Mouse (Mus musculus): ENCODE data around the gene Skida1. TPM values are rescaled to one million over a fixed set of nuclear protein-coding genes. Genes with fewer than 3 reads are reported as not detected.

Gene Skida1
- total RNA-seq, 1 experiment from 2014 or later = not detected

DNA sequence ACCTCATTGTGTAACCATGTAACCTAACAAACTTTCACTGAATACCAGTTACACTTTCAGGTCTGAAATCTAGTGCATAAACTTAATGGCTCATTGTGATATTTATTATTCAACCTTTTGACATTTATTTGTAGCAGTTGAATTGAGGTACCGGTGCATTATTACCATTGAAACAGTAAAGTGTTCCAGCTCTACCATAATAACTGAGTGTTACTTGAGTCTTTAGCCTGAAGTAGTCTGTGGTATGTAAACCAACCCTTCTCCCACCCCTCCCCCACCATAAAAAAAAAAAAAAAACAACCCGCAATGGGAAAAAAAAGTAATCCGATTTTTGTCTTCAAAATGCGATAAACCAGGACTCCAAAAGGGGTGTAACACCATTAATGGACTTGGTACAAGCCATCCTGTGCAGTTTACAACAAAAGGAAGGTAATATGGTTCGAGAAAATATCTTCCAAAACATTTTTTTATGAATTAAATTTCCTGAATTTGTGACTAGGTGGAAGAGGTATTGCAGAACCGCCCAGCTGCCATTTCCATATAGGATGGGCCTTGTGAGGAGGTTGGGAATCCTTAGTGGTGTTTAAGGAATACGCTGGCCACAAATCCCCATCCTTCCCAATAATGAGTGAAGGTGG, 3.6 kb downstream of the Skida1 start:
- ATAC-seq (replicated peaks; ENCODE audit: insufficient number of reproducible peaks, low FRiP score, low TSS enrichment, poor library complexity, severe bottlenecking) = no peak

DNA sequence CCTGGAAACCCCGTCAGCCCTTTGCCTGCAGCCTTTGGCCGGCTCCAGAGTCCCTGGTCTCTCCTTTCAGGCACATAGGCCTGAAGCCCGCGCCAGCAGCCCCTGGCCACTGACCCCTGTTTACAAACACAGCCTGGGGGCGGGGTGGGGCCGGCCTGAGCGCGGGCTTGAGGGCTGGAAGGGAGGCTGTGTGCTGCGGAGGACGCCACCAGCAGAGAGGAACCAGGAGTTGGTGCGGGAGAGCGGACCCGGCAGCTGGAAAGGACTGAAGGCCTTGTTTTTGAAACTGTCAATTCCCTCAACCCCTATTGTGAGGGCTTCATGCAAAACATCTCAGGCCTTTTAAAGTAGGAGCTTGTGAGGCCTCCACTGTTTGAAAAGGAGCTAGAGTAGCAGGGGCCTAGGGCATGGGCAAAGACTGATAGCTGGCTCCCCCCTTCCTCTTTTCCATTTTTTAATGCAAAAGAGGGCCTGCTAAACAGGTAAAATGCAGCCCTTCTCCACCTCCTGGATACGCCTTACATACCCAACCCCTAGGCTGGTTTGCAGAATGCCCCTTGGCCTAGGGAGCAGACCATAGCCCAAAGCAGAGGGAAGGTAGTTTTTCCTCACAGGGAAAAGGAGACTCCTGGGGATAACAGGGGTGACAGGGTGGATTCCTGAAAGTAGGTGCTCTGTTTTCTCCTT, 7.5 kb downstream of the Skida1 start:
- ATAC-seq (replicated peaks; ENCODE audit: insufficient number of reproducible peaks, low FRiP score, low TSS enrichment, poor library complexity, severe bottlenecking) = no peak

DNA sequence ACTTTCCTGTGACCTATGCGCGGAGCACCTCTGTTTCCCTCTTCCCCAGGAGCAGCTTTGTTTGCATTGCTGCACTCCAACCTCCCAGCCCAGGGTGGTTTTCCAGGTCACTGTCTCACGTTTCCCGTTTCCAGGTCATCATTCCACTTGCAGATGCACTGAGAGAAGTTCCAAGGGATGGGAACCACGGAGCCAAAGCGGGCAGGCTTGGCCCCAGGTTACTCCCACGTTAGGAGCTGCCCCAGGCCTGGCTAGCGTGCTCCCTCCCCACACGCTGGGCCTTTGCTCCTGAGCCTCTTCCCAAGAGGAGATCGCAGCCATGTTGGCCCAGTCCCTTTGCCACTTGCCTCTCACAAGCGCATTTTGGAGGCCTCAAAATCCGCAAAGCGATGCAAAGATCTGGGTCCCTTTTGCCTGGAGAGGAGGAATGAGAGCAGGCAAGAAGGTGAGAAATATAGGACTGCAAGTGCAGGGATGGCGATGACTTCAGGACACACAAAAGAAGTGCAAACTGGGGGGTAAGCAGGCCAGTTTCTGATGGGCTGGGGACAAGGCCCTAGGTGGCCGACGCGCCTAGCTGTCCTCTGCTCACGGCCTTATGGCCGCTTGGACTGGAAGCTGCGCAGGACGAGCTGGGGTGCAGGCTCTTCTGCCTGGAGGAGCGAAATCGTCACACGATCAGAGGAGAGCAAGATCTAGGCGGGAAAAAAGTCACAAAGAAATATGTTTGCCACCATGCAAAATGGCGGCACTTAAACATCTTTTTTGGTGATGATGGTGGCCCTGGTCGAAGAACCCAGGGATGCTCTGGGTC, 8.3 kb downstream of the Skida1 start:
- no peak for ATAC-seq (replicated peaks; ENCODE audit: insufficient number of reproducible peaks, low FRiP score, low TSS enrichment, poor library complexity, severe bottlenecking)

DNA sequence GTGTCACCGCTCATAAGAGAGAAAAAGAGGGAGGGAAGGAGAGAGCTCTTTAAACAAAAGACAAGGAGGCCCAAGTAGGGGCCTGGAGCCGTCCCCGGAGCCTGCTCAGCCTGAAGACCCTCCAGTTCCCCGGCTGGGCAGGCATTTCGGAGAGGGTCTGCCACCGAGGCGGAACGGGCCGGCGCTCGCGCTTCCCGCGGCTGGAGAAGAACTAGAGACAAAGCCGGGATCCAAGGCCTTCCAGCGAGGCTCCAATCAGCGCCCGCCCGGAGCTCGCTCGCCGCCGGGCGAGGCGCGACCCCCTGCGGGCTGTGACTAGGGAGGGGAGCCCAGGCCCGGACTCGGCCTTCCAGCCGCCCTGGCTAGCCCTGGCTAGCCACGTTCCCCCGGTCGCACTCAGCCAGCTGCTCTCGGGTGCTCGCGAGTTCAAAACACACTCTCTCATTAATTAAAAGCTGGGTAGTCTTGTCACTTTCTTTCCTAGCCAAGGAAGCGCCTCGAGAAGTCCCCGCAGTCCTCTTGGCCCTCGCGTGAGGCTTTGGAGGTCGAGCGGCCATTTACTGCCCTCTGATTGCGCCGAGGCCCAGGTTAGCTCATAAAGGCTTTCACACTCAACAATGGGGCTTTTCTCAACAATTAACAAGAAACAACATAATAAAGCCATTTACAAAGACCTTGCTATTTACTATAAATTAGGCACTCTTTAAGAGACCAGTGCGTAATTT, 9.1 kb downstream of the Skida1 start:
- no peak for ATAC-seq (replicated peaks; ENCODE audit: insufficient number of reproducible peaks, low FRiP score, low TSS enrichment, poor library complexity, severe bottlenecking)

DNA sequence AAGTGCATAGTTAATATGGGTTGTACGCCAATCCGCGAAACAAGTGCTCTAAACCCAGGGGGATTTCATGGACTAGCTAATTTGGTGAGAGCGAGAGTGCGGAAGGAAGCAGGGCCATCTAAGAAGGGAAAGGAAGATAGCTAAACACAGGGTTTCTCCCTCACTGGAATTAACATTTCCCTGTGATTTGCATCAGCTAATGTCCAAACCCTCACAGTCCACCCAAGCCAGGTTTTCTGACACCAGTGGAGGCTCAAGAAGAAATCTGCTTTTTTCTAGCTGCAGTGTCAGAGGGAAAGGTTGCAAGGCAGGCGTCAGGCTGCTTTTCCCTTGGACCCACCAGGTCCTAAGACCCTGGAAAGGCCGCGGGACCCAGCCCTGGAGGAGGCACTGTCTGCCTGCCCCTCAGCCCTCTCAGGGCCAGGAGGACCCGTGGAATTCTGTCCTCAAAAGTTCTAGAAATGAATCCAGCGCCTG, 9.9 kb downstream of the Skida1 start:
- ATAC-seq (replicated peaks; ENCODE audit: insufficient number of reproducible peaks, low FRiP score, low TSS enrichment, poor library complexity, severe bottlenecking) = no peak

DNA sequence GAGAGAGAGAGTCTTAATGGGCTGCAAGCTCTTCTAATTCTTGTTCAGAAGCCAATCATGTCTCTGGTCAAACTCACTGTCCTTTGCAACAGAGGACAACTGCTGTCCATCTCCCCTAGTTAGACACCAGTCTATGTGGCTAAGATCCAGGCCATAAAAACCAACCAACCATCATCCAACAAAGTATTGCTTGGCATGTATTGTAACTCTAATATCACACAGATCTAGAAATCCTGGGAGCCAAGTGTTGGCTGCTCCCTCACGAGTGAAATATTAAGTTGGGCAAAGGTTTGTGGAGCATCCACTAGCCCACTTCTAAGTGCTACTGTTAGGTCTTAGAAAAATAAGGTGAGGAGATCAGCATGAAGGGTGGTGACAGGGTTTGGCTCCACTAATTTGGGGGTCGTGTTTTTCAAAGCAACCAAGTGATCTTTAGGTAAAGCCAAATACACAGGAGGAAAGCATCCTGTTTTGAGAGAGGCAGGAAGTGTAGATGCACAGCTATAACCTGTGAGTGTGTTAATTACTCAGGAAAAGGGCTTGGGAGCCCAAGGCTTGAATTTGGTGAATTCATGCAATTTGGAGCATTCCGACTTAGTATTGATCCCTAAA, 10.6 kb downstream of the Skida1 start:
- no peak for ATAC-seq (replicated peaks; ENCODE audit: insufficient number of reproducible peaks, low FRiP score, low TSS enrichment, poor library complexity, severe bottlenecking)

DNA sequence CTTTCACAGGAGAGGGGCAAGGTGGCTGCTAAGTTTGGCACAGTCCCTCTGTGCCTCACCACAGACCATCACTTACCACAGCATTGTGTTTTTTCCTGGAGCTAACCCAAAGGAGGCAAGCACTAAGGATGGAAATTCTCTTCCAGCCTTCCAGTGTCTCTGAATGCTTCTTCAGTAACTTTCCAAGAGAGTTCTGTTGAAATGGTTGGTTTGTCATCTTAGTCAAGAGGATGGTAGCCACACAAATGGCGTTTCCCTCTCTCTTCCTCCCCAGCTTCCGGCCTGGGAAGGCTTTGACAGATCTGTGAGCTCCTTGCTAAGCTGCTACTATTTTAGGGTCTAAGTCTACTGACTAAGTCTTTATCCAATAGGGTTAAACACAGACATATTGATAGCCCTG, 11.4 kb downstream of the Skida1 start, which contains the start of gene A930004D18Rik:
A930004D18Rik (minus strand) TSS at position 247 of the 400 bp plus-strand sequence.
- ATAC-seq (replicated peaks; ENCODE audit: insufficient number of reproducible peaks, low FRiP score, low TSS enrichment, poor library complexity, severe bottlenecking) = no peak

DNA sequence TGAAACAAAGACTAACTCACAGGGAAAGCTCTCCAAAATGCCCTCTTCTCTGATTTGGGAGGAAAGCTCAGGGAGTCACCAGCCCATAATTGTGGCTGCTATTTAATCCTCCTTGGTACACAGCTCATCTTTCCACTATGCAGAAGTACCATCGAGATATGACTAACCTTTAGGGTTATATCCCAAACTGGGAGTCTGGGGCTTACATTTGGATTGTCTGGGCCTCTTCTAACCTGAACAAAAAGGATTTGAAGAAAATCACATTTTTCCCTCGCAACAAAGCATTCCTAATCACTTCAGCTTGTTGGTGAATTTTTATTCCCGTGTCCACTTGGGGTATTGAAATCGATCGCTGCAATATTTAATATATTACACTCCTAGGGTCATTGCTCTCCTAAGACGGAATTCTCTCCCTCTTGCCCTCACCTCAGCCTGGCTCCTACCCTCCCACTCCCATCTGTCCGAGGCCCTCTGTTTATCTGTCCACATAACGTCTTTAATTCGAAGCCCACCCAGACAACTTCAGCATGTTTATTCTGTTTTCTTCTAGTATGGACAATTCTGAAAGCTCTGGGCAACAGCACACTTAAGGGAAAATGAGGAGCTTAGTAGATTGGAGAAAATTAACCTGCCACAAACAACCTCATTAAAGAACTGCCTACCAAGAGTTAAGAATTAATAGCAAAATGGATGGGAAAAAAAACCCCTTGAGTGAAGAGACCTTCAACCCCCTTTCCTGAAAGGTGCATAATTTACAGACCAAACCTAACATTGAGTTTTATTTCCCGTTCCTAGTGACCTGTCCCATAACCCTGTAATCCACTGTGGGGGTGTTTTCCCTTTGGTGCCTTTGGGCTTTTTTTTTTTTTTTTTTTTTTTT, 14.2 kb downstream of the Skida1 start:
- ATAC-seq (replicated peaks; ENCODE audit: insufficient number of reproducible peaks, low FRiP score, low TSS enrichment, poor library complexity, severe bottlenecking) = no peak

DNA sequence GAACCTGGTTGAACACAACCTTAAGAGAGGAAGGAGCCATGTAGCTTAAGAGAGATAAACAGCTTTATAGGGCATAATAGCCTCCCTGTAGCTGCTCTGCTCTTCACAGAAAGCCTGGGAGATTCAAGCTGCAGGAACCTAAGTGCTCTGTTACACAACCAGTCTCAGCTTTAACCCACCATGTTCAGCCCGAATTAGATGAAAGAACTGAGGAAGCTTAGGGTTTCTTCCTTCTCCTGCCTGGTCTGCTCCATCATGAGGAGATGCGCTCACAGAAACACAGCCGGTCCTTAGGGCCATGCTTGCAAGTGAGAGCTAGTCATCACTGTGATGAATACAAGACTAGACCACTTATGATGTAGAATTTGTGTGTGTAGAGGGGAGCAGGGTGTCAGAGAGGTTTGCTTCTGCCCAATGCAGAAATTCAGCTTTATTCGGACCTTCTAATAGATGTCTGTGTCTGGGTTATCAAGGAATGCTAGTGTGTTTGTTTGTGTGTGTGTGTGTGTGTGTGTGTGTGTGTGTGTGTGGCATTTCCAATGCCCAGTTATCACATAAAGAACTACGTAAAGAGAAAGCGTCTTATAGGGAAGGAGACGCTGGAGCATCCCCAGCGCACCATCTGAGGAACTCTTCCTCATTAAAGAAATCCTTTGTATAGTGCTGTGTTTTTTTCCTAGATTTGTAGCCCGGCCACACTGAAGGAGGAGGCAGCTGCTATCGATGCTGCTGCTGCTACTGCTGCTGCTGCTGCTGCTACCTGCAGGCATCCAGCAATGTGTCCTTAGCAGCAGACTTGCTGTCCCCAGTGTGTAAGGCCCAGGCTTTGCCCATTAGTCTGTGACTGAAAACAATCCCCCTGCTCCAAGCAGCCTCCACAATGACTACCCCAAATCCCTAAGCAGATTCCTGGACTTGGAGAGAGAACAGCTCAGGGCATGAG, 15.4 kb downstream of the Skida1 start:
- no peak for ATAC-seq (replicated peaks; ENCODE audit: insufficient number of reproducible peaks, low FRiP score, low TSS enrichment, poor library complexity, severe bottlenecking)

DNA sequence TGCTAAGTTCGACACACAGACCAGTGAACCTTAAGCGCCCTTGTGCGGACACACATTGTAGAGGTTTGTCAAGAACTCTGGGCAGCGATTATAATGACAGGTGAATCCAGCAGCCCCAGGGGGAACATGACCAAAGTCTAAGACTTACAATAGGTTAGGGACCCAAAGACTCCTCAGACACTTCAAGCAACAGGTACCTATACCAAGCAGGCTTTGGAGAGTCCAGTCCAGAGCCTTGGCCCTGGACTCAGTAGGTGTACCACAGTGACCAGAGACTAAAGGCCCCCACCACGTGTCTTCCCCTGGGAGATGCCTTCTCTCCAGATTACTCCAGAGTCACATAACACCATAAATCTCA, 16.3 kb downstream of the Skida1 start:
- no peak for ATAC-seq (replicated peaks; ENCODE audit: insufficient number of reproducible peaks, low FRiP score, low TSS enrichment, poor library complexity, severe bottlenecking)

DNA sequence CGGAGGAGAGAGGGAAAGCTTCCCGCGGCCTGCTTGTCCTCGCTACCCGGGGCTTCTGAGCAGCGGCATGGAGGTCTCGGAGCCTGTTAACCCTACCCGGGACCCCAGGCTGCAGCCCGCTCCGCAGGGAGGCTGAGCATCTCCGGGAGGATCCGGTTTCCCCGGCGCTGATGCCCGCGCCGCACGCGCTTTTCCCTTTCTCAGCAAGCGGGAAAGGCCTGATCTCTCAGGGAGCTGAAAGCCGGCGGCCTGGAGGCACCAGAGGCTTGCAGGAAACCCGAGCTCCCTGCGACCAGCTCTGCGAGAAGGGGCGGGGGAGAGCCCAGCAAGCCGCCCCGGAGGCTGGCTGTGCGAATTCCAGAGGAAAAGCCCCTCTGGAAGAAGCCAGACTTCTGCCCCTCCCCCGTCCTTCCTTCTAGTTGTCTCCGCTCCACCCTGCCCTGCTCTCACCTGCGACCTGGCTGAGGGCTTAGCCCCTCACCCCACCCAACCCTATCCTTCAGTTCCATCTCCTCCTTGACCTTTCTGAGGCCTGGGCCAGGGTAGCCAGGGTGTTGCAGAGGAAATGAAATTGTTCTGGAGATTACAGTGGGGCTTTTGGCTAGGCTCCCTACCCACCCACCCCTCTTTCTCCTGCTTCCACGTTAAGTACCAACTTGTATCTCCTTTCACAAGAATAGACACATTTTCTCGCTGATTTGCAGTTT, 16.9 kb downstream of the Skida1 start:
- ATAC-seq (replicated peaks; ENCODE audit: insufficient number of reproducible peaks, low FRiP score, low TSS enrichment, poor library complexity, severe bottlenecking) = no peak

DNA sequence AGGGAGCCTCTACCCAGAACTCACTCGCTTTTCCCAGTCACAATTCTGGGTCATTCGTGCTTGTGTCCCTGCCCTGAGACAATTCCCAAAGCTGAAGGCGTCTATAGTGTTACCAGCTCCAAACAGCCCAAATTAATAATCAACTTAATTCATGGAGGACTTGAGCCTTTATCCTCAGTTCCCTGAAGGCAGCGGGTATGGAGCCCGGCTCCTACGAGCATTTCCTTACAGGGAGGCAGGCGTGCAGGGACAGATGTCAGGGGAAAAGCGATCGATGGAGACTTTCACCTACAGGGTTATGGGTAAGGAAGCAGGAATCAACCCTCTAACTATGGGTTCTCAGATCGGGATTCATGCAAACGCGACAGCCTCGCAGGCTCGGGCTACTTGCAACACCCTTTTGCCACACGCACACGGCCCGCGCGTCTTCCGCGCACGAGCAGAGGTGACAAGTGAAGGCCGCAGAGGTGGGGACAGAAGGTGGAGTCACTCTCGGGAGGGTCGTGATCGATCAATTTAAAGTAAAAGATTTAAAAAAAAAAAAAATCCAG, 17.5 kb downstream of the Skida1 start:
- ATAC-seq (replicated peaks; ENCODE audit: insufficient number of reproducible peaks, low FRiP score, low TSS enrichment, poor library complexity, severe bottlenecking) = no peak

DNA sequence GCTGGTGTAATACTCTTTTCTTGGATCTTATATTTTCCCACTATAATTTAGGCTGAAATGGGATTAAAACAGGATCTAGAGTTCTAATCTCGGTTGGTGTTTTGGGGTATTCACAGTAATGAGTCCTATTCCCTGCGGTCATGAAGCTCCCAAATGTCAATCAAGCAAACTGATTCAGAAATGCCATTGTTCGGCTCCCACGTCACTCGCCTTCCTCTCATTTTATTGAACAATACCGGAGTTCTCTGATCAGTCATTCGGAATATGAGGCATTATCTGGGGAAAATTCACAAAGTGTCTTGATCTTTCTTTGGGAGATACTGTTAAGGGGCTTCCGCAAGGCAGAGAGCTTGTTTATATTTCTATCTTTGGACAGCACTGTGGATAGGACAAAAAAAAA, 18.3 kb downstream of the Skida1 start:
- no peak for ATAC-seq (replicated peaks; ENCODE audit: insufficient number of reproducible peaks, low FRiP score, low TSS enrichment, poor library complexity, severe bottlenecking)

DNA sequence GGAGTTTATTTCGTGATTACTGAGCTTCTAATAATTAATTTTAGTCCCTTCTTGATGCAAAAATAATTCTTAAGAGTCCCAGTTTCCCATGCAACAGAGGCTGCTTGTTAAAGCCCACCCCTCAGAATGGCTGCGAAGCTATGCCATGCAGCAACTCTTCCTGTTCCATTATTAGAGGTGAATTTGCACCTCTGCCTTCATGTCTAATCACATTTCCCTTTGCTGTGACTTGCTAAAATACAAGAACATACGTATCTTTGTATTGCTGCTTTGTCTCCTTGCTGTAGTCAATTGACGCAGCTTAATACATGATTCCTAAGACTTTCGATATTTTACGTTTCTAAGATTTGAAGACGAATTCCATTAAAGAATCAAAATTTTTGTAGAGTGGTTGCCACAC, 19.2 kb downstream of the Skida1 start:
- ATAC-seq (replicated peaks; ENCODE audit: insufficient number of reproducible peaks, low FRiP score, low TSS enrichment, poor library complexity, severe bottlenecking) = no peak

DNA sequence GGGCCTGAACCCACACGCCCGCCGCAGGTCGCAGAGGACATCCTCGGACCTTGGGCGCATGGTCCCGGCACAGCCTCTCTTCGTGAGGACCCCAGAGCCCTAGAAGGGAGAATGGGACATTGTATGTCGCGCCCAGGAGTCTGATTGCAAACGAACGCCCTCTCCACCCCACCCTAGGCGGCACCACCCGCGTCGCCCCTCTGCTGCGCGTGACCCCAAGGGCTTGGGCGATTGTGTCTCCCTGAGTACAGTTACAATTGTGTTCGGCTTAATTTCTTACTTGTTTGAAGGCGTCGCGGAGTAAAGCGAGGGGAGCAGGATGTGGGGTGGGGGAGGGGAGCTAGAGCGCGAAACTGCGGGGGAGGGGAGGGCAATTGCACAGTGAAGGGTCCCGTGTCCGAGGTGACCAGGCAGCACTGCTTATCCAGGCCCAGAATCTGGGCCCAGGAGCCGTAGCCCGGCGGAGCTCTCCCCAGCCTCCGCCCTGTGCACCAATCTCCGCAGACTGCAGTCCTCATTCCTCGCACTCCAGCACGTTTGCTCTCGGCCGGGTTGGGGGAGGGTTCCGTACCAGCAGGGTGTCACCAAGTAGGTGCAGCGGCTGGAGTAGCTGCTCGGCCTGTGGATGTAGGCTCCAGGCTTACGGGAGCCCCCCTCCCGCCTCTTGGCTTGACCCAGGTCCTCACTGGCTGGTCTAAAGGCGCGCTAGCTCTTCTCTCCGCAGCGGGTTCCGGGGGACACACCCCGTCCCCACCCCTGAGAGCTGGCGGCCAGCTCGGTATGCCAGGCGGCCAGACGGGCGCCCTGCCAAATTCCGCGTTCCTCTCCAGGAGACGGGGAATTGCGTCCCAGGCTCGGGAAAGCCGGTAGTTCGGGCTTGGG, 20.5 kb downstream of the Skida1 start:
- no peak for ATAC-seq (replicated peaks; ENCODE audit: insufficient number of reproducible peaks, low FRiP score, low TSS enrichment, poor library complexity, severe bottlenecking)
